Mouse (Mus musculus): ENCODE measurements around the gene Lsp1.

DNA sequence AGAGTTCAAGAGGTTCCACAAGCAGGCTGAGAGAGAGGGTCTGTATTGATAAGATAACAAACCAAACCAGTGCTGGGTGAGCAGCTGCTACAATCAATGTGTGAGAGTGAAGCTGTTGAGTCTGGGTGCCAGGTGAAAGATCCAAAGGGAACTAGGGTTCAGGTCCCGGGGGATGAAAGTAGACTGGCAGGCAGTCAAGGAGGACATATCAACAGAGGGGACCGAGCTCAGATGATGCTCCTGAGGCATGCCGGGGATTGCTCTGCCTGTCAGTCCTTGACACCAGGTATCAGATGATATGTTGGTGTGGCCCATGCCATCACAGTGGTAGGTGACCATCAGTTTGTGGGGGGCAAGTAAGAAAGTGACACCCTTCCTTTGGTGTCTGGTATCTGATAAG, 3.8 kb upstream of the Lsp1 start:
- TF ChIP-seq CTCF (IDR thresholded peaks at IDR 0.05; ENCODE audit: borderline replicate concordance, insufficient read depth, low read length) = no peak
- TF ChIP-seq POLR2A (IDR thresholded peaks at IDR 0.05; ENCODE audit: low read depth, low read length) = no peak

Data from embryonic fibroblast, embryonic 13.5 days (primary cell).